Comparison of ENCODE assay signal across 13 mouse cellular contexts in genomic region chr15:84531535-84531934, GRCm38 (mm10). TPM values are rescaled to one million over a fixed set of nuclear protein-coding genes. Genes with fewer than 3 reads are reported as not detected.
DNase-seq lines count a peak whose midpoint lies in the region; ATAC-seq and TF ChIP-seq lines count a peak whose summit lies in the region.
"Had no signal": no experiment of that assay in that cellular context is flagged by ENCODE, and none has a peak within 500 bp of the region (broad histone marks: within the 10 kb centered on the region; RNA-seq: fewer than 3 reads in every experiment).

No protein-coding gene starts in this region.

- no peak for ATAC-seq in midbrain, embryonic 13.5 days
- no peak for ATAC-seq in midbrain, embryonic 11.5 days (ENCODE audit: low FRiP score)
- ATAC-seq in forebrain, embryonic 11.5 days (replicated peaks; ENCODE audit: low FRiP score), result peak; percentile 44; the same call in 1 of the 2 replicates
- no peak for ATAC-seq in hindbrain, postnatal 0 days
- ATAC-seq in midbrain, embryonic 16.5 days, result no peak

- WGBS in midbrain, embryonic 13.5 days, result 39% methylated on average over 10 of the region's 10 CpGs
- WGBS in midbrain, embryonic 11.5 days, result 68% methylated on average over 10 of the region's 10 CpGs
- 26% methylated on average over 10 of the region's 10 CpGs for WGBS in forebrain, embryonic 11.5 days
- WGBS in hindbrain, postnatal 0 days, result 12% methylated on average over 10 of the region's 10 CpGs
- 21% methylated on average over 10 of the region's 10 CpGs for WGBS in midbrain, embryonic 16.5 days

- TF ChIP-seq CTCF in hindbrain, postnatal 0 days (IDR thresholded peaks at IDR 0.05; ENCODE audit: low read depth), result no peak

- H3K36me3 ChIP-seq in midbrain, embryonic 13.5 days, result no peaks in the 10 kb centered on the region
- H3K36me3 ChIP-seq in midbrain, embryonic 11.5 days (ENCODE audit: control insufficient read depth, insufficient read depth, low read length), result no peaks in the 10 kb centered on the region
- H3K36me3 ChIP-seq in forebrain, embryonic 11.5 days (ENCODE audit: control insufficient read depth, insufficient read depth, low read length), result no peaks in the 10 kb centered on the region
- no peaks in the 10 kb centered on the region for H3K36me3 ChIP-seq in hindbrain, postnatal 0 days (ENCODE audit: insufficient read depth, low read length)
- H3K36me3 ChIP-seq in midbrain, embryonic 16.5 days (ENCODE audit: control insufficient read depth, insufficient read depth, low read length), result no peaks in the 10 kb centered on the region
- H3K36me3 ChIP-seq: lung, embryonic 15.5 days; midbrain, embryonic 12.5 days had no signal

- no peak for DNase-seq in midbrain, embryonic 11.5 days (ENCODE audit: low spot score, missing footprints)
- peak; percentile 74 for DNase-seq in forebrain, embryonic 11.5 days (ENCODE audit: low spot score)
- peak; percentile 79 for DNase-seq in hindbrain, postnatal 0 days (ENCODE audit: low spot score)
- no peak for DNase-seq in frontal cortex, postnatal 25 days (ENCODE audit: low spot score in 2 of 2)
- no peak for DNase-seq in gastrocnemius, postnatal 25 days
- no peak for DNase-seq in urinary bladder, adult 2 months (ENCODE audit: low spot score)
- DNase-seq: heart, adult 2 months; liver had no signal

- no peaks in the 10 kb centered on the region for H3K27me3 ChIP-seq in midbrain, embryonic 13.5 days
- no peaks in the 10 kb centered on the region for H3K27me3 ChIP-seq in midbrain, embryonic 11.5 days (ENCODE audit: control insufficient read depth, insufficient read depth, low read length)
- H3K27me3 ChIP-seq in forebrain, embryonic 11.5 days (ENCODE audit: control insufficient read depth, insufficient read depth, low read length), result no peaks in the 10 kb centered on the region
- no peaks in the 10 kb centered on the region for H3K27me3 ChIP-seq in hindbrain, postnatal 0 days (ENCODE audit: insufficient read depth, low read length)
- H3K27me3 ChIP-seq in midbrain, embryonic 16.5 days (ENCODE audit: control insufficient read depth, insufficient read depth, low read depth, low read length), result no peaks in the 10 kb centered on the region
- H3K27me3 ChIP-seq: lung, embryonic 15.5 days; midbrain, embryonic 12.5 days had no signal

- H3K4me1 ChIP-seq in midbrain, embryonic 13.5 days (replicated peaks), result peaks cover 39% of the 10 kb centered on the region
- H3K4me1 ChIP-seq in midbrain, embryonic 11.5 days (ENCODE audit: control insufficient read depth, insufficient read depth, low read length), result no peaks in the 10 kb centered on the region; the same call in 1 of the 2 replicates
- no peaks in the 10 kb centered on the region; the same call in 1 of the 2 replicates for H3K4me1 ChIP-seq in forebrain, embryonic 11.5 days (replicated peaks; ENCODE audit: control insufficient read depth, insufficient read depth, low read length)
- peaks cover 7% of the 10 kb centered on the region for H3K4me1 ChIP-seq in hindbrain, postnatal 0 days (ENCODE audit: insufficient read depth, low read length)
- peaks cover 5% of the 10 kb centered on the region; the same call in 1 of the 2 replicates for H3K4me1 ChIP-seq in midbrain, embryonic 16.5 days (ENCODE audit: control insufficient read depth, insufficient read depth, low read length)
- H3K4me1 ChIP-seq: lung, embryonic 15.5 days had no signal

- H3K9me3 ChIP-seq in midbrain, embryonic 13.5 days, result peaks cover 9% of the 10 kb centered on the region; the same call in 1 of the 2 replicates
- H3K9me3 ChIP-seq in midbrain, embryonic 11.5 days (ENCODE audit: control insufficient read depth, low read length), result no peaks in the 10 kb centered on the region
- peaks cover 2% of the 10 kb centered on the region; the same call in 1 of the 2 replicates for H3K9me3 ChIP-seq in forebrain, embryonic 11.5 days (ENCODE audit: control insufficient read depth, low read length)
- no peaks in the 10 kb centered on the region for H3K9me3 ChIP-seq in hindbrain, postnatal 0 days (ENCODE audit: low read length)
- H3K9me3 ChIP-seq in midbrain, embryonic 16.5 days (replicated peaks; ENCODE audit: control insufficient read depth, low read length, poor library complexity, severe bottlenecking), result 0 out of 2 replicates have a peak, but pooled peaks cover 3% of the 10 kb centered on the region
- H3K9me3 ChIP-seq: lung, embryonic 15.5 days had no signal

- no peak overlapping the region for H3K4me3 ChIP-seq in midbrain, embryonic 13.5 days (replicated peaks)
- no peak overlapping the region for H3K4me3 ChIP-seq in midbrain, embryonic 11.5 days (ENCODE audit: low read depth, low read length)
- H3K4me3 ChIP-seq in forebrain, embryonic 11.5 days (ENCODE audit: low read depth, low read length), result no peak overlapping the region
- no peak overlapping the region for H3K4me3 ChIP-seq in hindbrain, postnatal 0 days (ENCODE audit: low read length)
- no peak overlapping the region for H3K4me3 ChIP-seq in midbrain, embryonic 16.5 days (ENCODE audit: low read depth, low read length)
- H3K4me3 ChIP-seq: heart, adult 2 months; lung, embryonic 15.5 days; midbrain, embryonic 12.5 days had no signal

- no peak overlapping the region for H3K9ac ChIP-seq in midbrain, embryonic 13.5 days (replicated peaks)
- H3K9ac ChIP-seq in midbrain, embryonic 11.5 days (ENCODE audit: low read length), result no peak overlapping the region
- H3K9ac ChIP-seq in forebrain, embryonic 11.5 days (ENCODE audit: low read length), result no peak overlapping the region
- H3K9ac ChIP-seq in hindbrain, postnatal 0 days (replicated peaks; ENCODE audit: low read length), result no peak overlapping the region
- no peak overlapping the region for H3K9ac ChIP-seq in midbrain, embryonic 16.5 days (ENCODE audit: low read depth, low read length)
- H3K9ac ChIP-seq: lung, embryonic 15.5 days; midbrain, embryonic 12.5 days had no signal

- no peak overlapping the region for H3K4me2 ChIP-seq in midbrain, embryonic 13.5 days (replicated peaks)
- H3K4me2 ChIP-seq in midbrain, embryonic 11.5 days, result no peak overlapping the region
- no peak overlapping the region for H3K4me2 ChIP-seq in forebrain, embryonic 11.5 days (ENCODE audit: low read depth, low read length, severe bottlenecking)
- no peak overlapping the region for H3K4me2 ChIP-seq in hindbrain, postnatal 0 days (ENCODE audit: low read depth, low read length)
- no peak overlapping the region for H3K4me2 ChIP-seq in midbrain, embryonic 16.5 days (ENCODE audit: low read length)
- H3K4me2 ChIP-seq: lung, embryonic 15.5 days; midbrain, embryonic 12.5 days had no signal

- 0 out of 2 replicates have a peak overlapping the region, but pooled peaks have one; percentile 25 for H3K27ac ChIP-seq in midbrain, embryonic 13.5 days
- no peak overlapping the region for H3K27ac ChIP-seq in midbrain, embryonic 11.5 days (ENCODE audit: low read depth, low read length)
- no peak overlapping the region for H3K27ac ChIP-seq in forebrain, embryonic 11.5 days (ENCODE audit: low read depth, low read length)
- H3K27ac ChIP-seq in hindbrain, postnatal 0 days, result peak overlapping the region; percentile 42; the same call in 1 of the 2 replicates
- 0 out of 2 replicates have a peak overlapping the region, but pooled peaks have one; percentile 38 for H3K27ac ChIP-seq in midbrain, embryonic 16.5 days (ENCODE audit: low read length)
- H3K27ac ChIP-seq: heart, adult 2 months; kidney, postnatal 0 days; lung, embryonic 15.5 days; midbrain, embryonic 12.5 days had no signal

RNA-seq across cellular contexts. Expression of gene Rtl6, which starts 26.1 kb away (rescaled TPM):
- polyA plus RNA-seq in midbrain, embryonic 13.5 days (2015; fragmentation: Nextera tagmentation; extraction: Ambion mirVana), result 57.8 and 62.2 TPM in 2 replicates
- 19.6 and 20.3 TPM in 2 replicates for polyA plus RNA-seq in midbrain, embryonic 11.5 days (2014; fragmentation: Nextera tagmentation; extraction: Ambion mirVana)
- 30.0 and 30.9 TPM in 2 replicates for polyA plus RNA-seq in forebrain, embryonic 11.5 days (2014; fragmentation: Nextera tagmentation; extraction: Ambion mirVana)
- total RNA-seq in hindbrain, postnatal 0 days (2014; rRNA removed), result 77.9 and 80.7 TPM in 2 replicates
- 39.1 and 39.9 TPM in 2 replicates for polyA plus RNA-seq in hindbrain, postnatal 0 days (2015; fragmentation: Nextera tagmentation; extraction: Ambion mirVana)
- polyA plus RNA-seq in midbrain, embryonic 16.5 days (2015; fragmentation: Nextera tagmentation; extraction: Ambion mirVana), result 75.4 and 79.1 TPM in 2 replicates
- 1 to 10 TPM; 3.1 to 3.2 TPM for total RNA-seq in gastrocnemius, postnatal 25 days (2021)
- polyA plus RNA-seq in urinary bladder, adult 2 months (2012; rRNA removed), result 7.4 and 11.5 TPM in 2 replicates

Comparison
In these comparisons a context has a peak if more than half of its experiments do, and no peak if none do; other contexts are left out.
1. H3K27ac ChIP-seq: peak in midbrain, embryonic 13.5 days (single experiment), hindbrain, postnatal 0 days (single experiment) and midbrain, embryonic 16.5 days (single experiment); none in midbrain, embryonic 11.5 days (single experiment) and forebrain, embryonic 11.5 days (single experiment).
2. DNase-seq: peak in forebrain, embryonic 11.5 days (single experiment) and hindbrain, postnatal 0 days (single experiment); none in midbrain, embryonic 11.5 days (single experiment), frontal cortex, postnatal 25 days (0 of 2), gastrocnemius, postnatal 25 days (single experiment) and urinary bladder, adult 2 months (single experiment).